Mouse (Mus musculus) left cerebral cortex, postnatal 25 days (tissue): Measurements from ENCODE around the gene Col23a1. TPM values are rescaled to one million over a fixed set of nuclear protein-coding genes. Genes with fewer than 3 reads are reported as not detected.
"Not testable (repeated sequence)": the region's sequence is repeated elsewhere in the genome, so short reads cannot be mapped to it uniquely, and the experiment has no call there.

Experiments
- DNase-seq, 2 experiments: peaks; one replicate each; pipeline ENCODE4 v3.0.0; 2022; ENCODE audit warnings: low spot score in 2 of 2, mixed read lengths in 1 of 2
- intact Hi-C: fragments of 180-260 bp; cut with DNase I; formaldehyde crosslinking; loops from one replicate; pipeline ENCODE4 v1.15.1; 2025
- total RNA-seq, 2 experiments: library from RNA; stranded (reverse); gene quantifications; 2 replicates each; pipeline ENCODE4 v1.2.3; 2021

Col23a1 gene
- total RNA-seq, 2 experiments from 2014 or later = 8.8 to 10.9 TPM

DNA sequence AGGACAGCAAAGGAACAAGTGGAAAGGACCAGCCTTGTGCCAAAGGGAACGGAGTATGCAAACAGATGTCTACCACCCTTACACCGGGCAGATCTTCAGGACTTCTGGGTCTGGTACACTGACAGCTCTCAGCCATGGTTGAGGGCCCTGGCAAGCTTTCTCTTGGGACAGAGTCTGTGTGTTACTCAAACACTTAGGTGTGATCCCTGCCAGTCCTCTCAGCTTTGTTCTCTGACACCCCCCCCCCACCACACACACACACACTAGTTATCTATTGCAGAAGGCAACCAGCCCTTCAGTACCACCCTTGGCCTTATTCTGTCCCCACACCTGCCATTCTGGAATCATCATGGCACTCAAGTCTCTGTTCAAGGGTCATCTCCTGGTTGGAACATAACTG is 332.1 kb downstream of the Col23a1 start:
- DNase-seq = no peak
- intact Hi-C loops = no loop called here

DNA sequence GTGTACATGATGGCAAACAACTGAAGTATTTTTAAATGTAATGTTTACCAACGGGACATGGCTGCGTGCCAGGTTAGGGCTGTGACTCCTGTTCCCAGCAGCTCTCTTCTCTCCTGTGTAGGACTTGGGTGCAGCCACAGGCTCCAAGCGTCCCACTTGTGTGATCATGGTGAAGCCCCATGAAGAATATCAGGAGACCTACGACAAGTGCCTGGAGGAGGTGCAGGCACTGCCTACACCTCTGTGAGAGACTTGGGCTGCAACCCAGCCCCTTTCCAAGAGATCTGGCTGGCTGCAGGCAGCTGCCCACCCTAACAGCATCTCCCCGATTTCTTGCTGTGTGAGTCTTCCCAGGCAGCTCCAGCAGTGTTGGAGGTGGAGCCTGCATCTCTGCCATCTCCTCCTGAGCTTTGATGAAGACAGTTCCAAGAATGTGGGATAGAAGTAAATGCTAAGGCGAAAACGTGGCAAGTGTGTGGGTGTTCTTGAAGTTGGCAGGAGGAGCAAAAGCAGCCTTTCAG is 333.3 kb downstream of the Col23a1 start:
- intact Hi-C loops = no loop called here

DNA sequence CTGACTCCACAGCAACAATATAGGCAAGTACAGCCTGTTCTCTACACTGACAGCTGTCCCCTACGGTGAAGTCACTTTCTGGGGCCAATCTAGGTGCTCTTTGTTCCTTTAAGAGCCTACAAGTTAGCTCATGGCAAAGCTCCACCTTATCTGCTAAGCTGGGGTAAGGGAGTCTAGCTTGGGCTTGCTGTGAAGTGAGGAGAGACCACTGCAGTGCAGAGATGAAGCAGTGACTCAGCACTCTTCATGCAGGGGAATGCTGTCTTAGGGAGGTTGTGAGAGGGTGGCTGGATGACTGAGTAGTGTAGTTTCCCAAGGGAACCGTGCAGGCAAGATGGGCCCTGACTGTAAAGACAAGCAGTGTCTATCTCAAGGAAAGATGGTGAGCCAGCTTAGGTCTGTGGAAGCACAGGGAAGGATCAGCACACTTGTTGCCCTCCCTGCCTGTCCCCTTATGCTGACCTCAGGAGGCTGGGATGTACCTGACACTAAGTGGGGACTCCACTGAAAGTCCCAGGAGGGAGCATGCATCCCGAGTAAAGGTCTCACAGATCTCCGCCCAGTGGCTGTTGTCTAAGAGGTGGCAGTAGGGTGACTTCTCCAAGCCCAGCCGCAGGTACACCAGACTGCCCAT is 335.6 kb downstream of the Col23a1 start:
- no peak for DNase-seq
- intact Hi-C loops = no loop called here

More for the DNA sequence above, 333.3 kb downstream of the Col23a1 start:
- DNase-seq = peak; percentile 77 to 98

DNA sequence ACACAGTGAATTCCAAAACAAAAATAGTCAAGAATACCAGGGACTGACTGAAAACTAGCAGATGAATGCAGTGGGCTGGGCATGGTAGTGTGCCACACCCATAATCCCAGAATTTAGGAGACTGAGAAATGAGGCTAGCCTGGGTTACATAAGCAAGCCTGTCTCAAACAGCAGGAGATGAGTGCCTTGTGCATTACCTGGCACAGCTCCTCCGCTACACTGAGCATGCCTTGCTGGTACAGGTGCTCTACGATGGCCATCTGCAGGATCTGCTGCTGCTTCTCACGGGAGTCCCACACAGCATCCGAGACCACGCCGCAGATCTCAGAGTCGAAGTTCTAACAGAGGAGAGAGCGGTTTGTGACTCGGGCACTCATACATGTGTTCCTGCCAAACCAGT is 337.7 kb downstream of the Col23a1 start:
- intact Hi-C loops = no loop called here
- DNase-seq = peak in 1 of 2 experiments; percentile 72

DNA sequence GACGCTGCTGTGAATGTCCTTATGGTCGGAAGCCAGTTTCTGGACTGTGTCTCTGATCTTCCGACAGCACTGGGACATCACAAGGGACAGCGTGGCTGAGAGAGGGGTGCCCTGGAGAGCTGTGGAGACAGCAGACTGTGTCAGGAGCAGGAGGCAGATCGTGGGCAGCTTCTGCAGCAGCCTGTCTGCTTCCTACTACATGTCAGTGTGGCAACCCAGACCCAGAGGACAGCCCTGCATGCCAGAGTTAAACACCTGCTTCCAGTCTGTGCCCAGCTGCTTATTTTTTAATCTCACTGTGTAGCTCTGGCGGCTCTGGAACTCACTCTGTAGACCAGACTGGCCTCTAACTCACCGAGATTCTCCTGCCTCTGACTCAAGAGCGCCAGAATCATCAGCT is 338.2 kb downstream of the Col23a1 start:
- DNase-seq = no peak
- intact Hi-C loops = no loop called here

DNA sequence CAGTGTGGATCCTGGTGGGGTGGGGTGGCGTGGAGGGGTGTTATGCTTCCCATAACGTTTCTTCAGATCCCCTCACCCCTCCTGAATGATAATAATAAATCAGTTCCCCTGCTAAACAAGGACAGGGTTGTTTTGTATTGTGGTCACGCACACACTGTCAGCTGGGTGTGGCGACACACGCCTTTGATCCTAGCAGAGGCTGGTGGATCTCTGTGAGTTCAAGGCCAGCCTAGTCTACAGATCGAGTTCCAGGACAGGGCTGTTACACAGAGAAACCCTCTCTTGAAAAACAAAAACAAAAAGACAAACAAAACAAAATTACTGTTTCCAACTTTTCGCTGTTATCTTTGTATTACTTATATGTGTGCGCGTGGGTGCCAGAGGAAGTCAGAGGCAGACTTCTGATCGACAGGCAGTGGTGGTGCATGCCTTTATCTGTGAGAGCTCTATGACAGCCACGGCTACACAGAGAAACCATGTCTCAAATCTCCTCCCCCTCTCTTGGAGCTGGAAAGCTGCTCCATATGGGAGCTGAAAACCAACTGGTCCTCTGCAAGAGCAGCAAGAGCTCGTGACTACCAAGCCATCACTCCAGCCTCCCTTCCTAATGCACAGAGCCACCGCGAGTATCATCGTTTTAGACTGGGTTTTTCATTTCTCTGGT is 340.1 kb downstream of the Col23a1 start:
- intact Hi-C loops = no loop called here
- peak; percentile 55 to 89 for DNase-seq

DNA sequence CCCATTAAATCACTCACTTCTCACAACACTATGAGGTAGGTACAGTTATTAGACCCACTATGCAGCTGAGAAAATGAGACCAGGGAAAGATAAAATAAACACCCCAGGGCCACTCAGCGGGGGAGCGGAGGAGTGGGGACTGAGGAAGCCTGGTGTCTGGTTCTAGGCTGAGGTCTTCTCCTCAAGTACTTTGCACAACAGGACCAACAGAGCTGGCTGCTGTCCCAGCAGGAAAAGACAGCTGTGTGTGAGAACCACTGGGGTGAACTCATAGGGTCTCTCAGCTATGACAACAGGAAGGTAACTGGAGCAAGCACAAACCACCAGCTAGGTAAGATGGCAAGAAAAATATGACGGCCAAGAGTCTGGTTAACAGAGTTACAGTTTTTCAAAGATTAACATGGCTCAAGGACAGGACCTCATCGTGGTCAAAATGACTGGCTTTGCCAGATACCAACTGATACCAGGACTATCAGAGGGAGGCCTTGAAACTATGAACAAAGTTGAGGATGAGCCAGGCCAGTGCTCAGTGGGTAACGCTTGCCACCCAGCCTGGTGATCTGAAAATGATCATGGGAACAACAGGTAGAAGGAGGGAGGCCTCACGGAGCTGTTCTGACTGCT is 342.5 kb downstream of the Col23a1 start:
- DNase-seq = no peak
- intact Hi-C loops = no loop called here

DNA sequence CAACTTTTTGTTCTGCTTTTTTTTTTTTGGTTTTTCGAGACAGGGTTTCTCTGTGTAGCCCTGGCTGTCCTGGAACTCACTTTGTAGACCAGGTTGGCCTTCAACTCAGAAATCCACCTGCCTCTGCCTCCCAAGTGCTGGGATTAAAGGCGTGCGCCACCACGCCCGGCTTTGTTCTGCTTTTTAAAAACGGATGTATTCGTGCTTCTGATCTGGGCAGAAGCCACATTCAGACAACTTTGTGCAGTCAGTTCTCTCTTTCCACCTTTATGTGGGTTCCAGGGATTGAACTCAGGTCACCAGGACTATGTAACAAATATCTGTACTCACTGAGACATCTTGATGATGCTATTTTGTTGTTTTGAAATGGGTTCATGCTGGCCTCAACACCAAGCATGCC is 343.5 kb downstream of the Col23a1 start:
- intact Hi-C loops, DNase-seq: not testable (repeated sequence)

Other genes starting within 250 kb of the Col23a1 start
- gene Olfr1375, start 241.8 kb upstream of the Col23a1 start, total RNA-seq = not detected
- gene Zfp354a, start 230.7 kb upstream of the Col23a1 start, total RNA-seq = 1 to 10 TPM; 6.2 to 8.9 TPM
- gene Gm12569, start 69.4 kb upstream of the Col23a1 start, total RNA-seq = not detected
- 100 to 1,000 TPM in 1 of 2 experiments, 10 to 100 TPM in 1; 88.6 to 115 TPM for gene Clk4, start 28.2 kb upstream of the Col23a1 start, total RNA-seq
- gene BC049762, start 26.9 kb upstream of the Col23a1 start, total RNA-seq = not detected